Mouse (Mus musculus) kidney, adult 2 months (tissue): ENCODE data around the gene Scn9a. TPM values are rescaled to one million over a fixed set of nuclear protein-coding genes. Genes with fewer than 3 reads are reported as not detected.

Experiments
- DNase-seq: peaks from one replicate; pipeline ENCODE4 v3.0.0; 2021
- H3K27ac ChIP-seq: fragments of 200-500 bp; 2 replicates; pipeline ENCODE4 v1.5.1; 2012; ENCODE audit warnings: low read depth, low read length, control low read depth, inconsistent platforms; ENCODE audit not compliant: insufficient read depth
- H3K27me3 ChIP-seq: fragments of 200-500 bp; replicated peaks from 2 replicates; pipeline ENCODE4 v1.6.1; 2012; ENCODE audit warnings: mild to moderate bottlenecking, moderate library complexity, low read length, inconsistent platforms; ENCODE audit not compliant: control insufficient read depth, insufficient read depth
- H3K36me3 ChIP-seq: fragments of 200-500 bp; 2 replicates; pipeline ENCODE4 v1.6.1; 2012; ENCODE audit warnings: mild to moderate bottlenecking, moderate library complexity, low read length, inconsistent platforms; ENCODE audit not compliant: control insufficient read depth, insufficient read depth
- H3K4me1 ChIP-seq: fragments of 200-500 bp; 2 replicates; pipeline ENCODE4 v1.6.1; 2011; ENCODE audit warnings: low read length; ENCODE audit not compliant: control insufficient read depth, insufficient read depth
- H3K4me3 ChIP-seq: fragments of 200-500 bp; 2 replicates; pipeline ENCODE4 v1.5.1; 2011; ENCODE audit warnings: mild to moderate bottlenecking, low read depth, low read length, control low read depth; ENCODE audit not compliant: insufficient read depth
- CTCF ChIP-seq: fragments of 200-500 bp; conservative IDR thresholded peaks from 2 replicates; pipeline ENCODE4 v1.5.1; 2011; ENCODE audit warnings: low read depth, mild to moderate bottlenecking, control low read depth, low read length, moderate library complexity, mixed read lengths; ENCODE audit not compliant: insufficient read depth, insufficient read length
- POLR2A ChIP-seq: fragments of 200-500 bp; IDR thresholded peaks from one replicate; pipeline ENCODE4 v1.6.1; 2011; ENCODE audit warnings: low read depth, low read length, control low read depth
- WGBS: fragments of 180-500 bp; shearing (Covaris S2); methylation state at CpG from one replicate; pipeline ENCODE4 v1.1.7; 2018; 5-methylcytosine and 5-hydroxymethylcytosine counted together
- polyA plus RNA-seq: library from polyadenylated mRNA; depleted of rRNA; stranded (reverse); fragments of >200 nt; gene quantifications from 2 replicates; pipeline ENCODE4 v1.2.3, GENCODE M21; 2012; rRNA removed

Gene Scn9a
- polyA plus RNA-seq, 1 experiment = 0.08 TPM

DNA sequence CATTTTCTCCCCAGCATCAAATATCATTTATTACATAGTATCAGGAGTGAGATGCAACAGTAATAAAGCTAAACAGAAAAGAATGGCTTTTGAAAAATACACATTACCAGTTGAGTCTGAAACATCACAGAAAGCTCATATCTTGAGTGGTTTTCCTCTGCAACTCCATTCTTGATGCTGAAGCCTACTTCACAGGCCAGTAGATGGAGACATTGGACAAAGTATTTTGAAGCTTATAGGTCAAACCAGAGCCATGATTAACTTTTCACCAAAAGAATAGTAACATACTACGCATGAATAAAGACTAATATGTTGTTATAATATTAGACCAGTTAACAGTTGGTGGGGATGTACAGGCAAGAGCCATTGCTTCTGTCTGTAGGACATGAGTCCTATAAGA lies 172.3 kb downstream of the Scn9a start:
- WGBS = 88% methylated on average over 1 of the region's 1 CpGs
- TF ChIP-seq POLR2A (no peak), CTCF (no peak)
- Histone ChIP-seq H3K27ac (no peak overlapping the region), H3K4me3 (no peak overlapping the region), H3K27me3 (no peaks in the 10 kb centered on the region), H3K4me1 (no peaks in the 10 kb centered on the region), H3K36me3 (no peaks in the 10 kb centered on the region)
- DNase-seq = no peak

DNA sequence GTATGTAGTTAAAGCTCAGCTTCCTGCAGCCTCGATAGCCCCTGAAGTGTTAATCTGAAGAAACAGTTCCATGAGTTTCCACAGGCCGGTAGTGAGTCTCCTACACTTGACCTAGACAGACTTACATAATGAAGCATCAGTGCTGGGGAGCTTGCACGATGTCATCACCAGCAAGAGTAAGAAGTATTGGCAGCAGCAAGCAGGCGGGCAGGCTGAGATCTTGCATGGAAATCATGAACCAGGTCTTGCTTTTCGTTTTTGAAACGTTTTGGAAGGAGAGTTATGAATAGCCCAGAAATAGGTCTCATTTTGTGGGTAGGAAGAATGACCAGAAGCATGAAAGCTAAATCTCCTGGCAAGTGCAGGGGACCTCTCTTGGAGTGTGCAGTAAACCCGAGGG lies 194.1 kb downstream of the Scn9a start, which contains the start of gene Scn1a:
Scn1a (minus strand) TSS at position 130 of the 400 bp plus-strand sequence.
- TF ChIP-seq POLR2A = no peak
- no peak for TF ChIP-seq CTCF
- Histone ChIP-seq H3K27ac (no peak within 1 kb of the TSS), H3K4me3 (no peak within 1 kb of the TSS), H3K4me1 (no peaks in the 10 kb centered on the region), H3K27me3 (no peaks in the 10 kb centered on the region; the same call in 1 of the 2 replicates), H3K36me3 (no peaks in the 10 kb centered on the region)
- DNase-seq = no peak
- 9% methylated on average over 7 of the region's 7 CpGs for WGBS

DNA sequence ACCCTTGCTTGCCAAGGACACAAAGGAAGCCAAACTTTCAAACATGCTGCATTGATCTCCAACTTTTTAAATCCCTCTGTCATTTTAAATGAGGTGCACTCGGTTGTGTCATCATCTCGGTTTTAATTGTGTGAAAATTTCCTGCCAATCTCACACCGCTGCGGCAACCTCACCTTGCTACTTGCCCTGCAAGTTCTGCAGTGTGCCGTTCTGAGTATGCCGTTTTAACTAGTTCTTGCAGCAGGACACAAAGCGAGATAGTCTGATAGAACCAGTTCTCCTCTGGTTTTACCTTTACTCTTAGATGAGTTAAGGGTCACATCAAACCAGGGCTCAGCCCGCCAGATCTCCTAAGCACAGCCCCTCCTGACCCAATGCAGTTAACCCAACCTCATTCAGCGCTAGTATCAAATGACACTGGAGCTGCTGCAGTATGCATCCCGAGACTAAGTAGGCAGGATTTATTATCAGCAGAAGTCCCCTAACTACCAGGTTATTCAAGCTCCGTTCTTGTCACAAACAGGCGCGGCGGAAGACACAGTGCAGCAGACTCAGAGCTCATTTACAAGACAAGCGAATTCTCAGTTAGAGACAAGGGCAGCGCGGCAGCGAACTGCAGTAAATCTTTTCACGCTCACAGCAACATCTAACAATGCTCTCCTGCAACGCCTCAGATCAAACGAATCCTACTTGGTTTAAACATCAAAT lies 194.8 kb downstream of the Scn9a start:
- WGBS = 9% methylated on average over 21 of the region's 21 CpGs
- no peaks in the 10 kb centered on the region for H3K4me1 ChIP-seq
- TF ChIP-seq POLR2A = no peak
- H3K27me3 ChIP-seq = no peaks in the 10 kb centered on the region; the same call in 1 of the 2 replicates
- no peak overlapping the region for H3K27ac ChIP-seq
- H3K4me3 ChIP-seq = no peak overlapping the region
- H3K36me3 ChIP-seq = no peaks in the 10 kb centered on the region
- DNase-seq = peak; percentile 1

DNA sequence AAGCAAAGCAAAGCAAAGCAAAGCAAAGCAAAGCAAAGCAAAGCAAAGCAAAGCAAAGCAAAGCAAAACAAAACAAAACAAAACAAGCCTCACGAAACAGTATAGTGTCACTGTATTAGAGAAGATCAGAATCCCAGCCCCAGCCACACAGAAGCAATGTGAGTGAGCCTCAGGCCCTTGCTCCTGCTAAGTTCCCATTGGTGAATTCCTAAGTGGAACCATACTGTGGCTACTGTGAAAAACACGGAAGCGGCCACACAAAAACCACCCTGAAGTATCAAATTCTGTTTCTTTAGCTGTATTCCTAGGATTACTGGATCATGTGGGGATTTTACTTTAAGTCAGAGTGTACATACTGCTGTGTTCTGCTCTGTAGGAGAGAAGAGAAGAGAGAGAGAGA lies 198.5 kb downstream of the Scn9a start:
- Histone ChIP-seq H3K4me3 (no peak overlapping the region), H3K27ac (no peak overlapping the region), H3K27me3 (no peaks in the 10 kb centered on the region), H3K4me1 (no peaks in the 10 kb centered on the region), H3K36me3 (no peaks in the 10 kb centered on the region)
- WGBS = 57% methylated on average over 3 of the region's 3 CpGs
- no peak for DNase-seq
- TF ChIP-seq POLR2A (no peak), CTCF (no peak)

Other genes with a start within 250 kb of the Scn9a start
- gene Scn1a, start 194.1 kb downstream of the Scn9a start, polyA plus RNA-seq = 0.03 and 0.06 TPM in 2 replicates
- gene Scn7a, start 150.0 kb upstream of the Scn9a start, polyA plus RNA-seq = 1.0 and 1.1 TPM in 2 replicates